Mouse (Mus musculus): ENCODE results near the gene Pigk.

- TF ChIP-seq CTCF (IDR thresholded peaks at IDR 0.05; ENCODE audit: low read depth) (peak; percentile 16; the same call in 1 of the 2 replicates), EP300 (optimal IDR thresholded peaks at IDR 0.05) (no peak)
Observed at GRCm38 (mm10) chr3:152709936-152710335, 4.0 kb upstream of the Pigk start.

Measured in stomach, postnatal 0 days (tissue).